Mouse (Mus musculus): ENCODE data around the gene Ogg1. TPM values are rescaled to one million over a fixed set of nuclear protein-coding genes. Genes with fewer than 3 reads are reported as not detected.

The Ogg1 gene
- polyA plus RNA-seq, 1 experiment: 30.0 TPM

- H3K4me3 ChIP-seq (ENCODE audit: control insufficient read depth, low read depth, low read length): no peak overlapping the region
- no peaks in the 10 kb centered on the region for H3K27me3 ChIP-seq (ENCODE audit: control insufficient read depth, insufficient read depth, low read length)
- H3K27ac ChIP-seq (ENCODE audit: control insufficient read depth, insufficient read depth, low read depth, low read length): no peak overlapping the region
- no peaks in the 10 kb centered on the region for H3K36me3 ChIP-seq (ENCODE audit: control insufficient read depth, insufficient read depth, low read length)
- TF ChIP-seq POLR2A (IDR thresholded peaks at IDR 0.05; ENCODE audit: control insufficient read depth, low read depth, low read length): no peak
- no peak for TF ChIP-seq CTCF (IDR thresholded peaks at IDR 0.05; ENCODE audit: control insufficient read depth, insufficient read depth, insufficient replicate concordance, low read depth, low read length)
- no peaks in the 10 kb centered on the region; the same call in 1 of the 2 replicates for H3K4me1 ChIP-seq (ENCODE audit: control insufficient read depth, insufficient read depth, low read length)
These were observed 24.5 kb upstream of the Ogg1 start for GRCm38 (mm10) chr6:113302258-113302657.

- TF ChIP-seq CTCF (IDR thresholded peaks at IDR 0.05; ENCODE audit: control insufficient read depth, insufficient read depth, insufficient replicate concordance, low read depth, low read length) (no peak), POLR2A (IDR thresholded peaks at IDR 0.05; ENCODE audit: control insufficient read depth, low read depth, low read length) (no peak)
- no peaks in the 10 kb centered on the region for H3K36me3 ChIP-seq (ENCODE audit: control insufficient read depth, insufficient read depth, low read length)
- H3K27me3 ChIP-seq (ENCODE audit: control insufficient read depth, insufficient read depth, low read length): no peaks in the 10 kb centered on the region
- H3K27ac ChIP-seq (ENCODE audit: control insufficient read depth, insufficient read depth, low read depth, low read length): peak overlapping the region; percentile 100
- H3K4me1 ChIP-seq (ENCODE audit: control insufficient read depth, insufficient read depth, low read length): peaks cover 2% of the 10 kb centered on the region; the same call in 1 of the 2 replicates
- H3K4me3 ChIP-seq (ENCODE audit: control insufficient read depth, low read depth, low read length): peak overlapping the region; percentile 98
These were observed 20.3 kb upstream of the Ogg1 start for GRCm38 (mm10) chr6:113306322-113306985.

- H3K4me3 ChIP-seq (ENCODE audit: control insufficient read depth, low read depth, low read length): peak within 1 kb of the TSS; percentile 98
- H3K27me3 ChIP-seq (ENCODE audit: control insufficient read depth, insufficient read depth, low read length): no peaks in the 10 kb centered on the region
- peak within 1 kb of the TSS; percentile 100 for H3K27ac ChIP-seq (ENCODE audit: control insufficient read depth, insufficient read depth, low read depth, low read length)
- H3K4me1 ChIP-seq (ENCODE audit: control insufficient read depth, insufficient read depth, low read length): peaks cover 2% of the 10 kb centered on the region; the same call in 1 of the 2 replicates
- no peaks in the 10 kb centered on the region for H3K36me3 ChIP-seq (ENCODE audit: control insufficient read depth, insufficient read depth, low read length)
- TF ChIP-seq CTCF (IDR thresholded peaks at IDR 0.05; ENCODE audit: control insufficient read depth, insufficient read depth, insufficient replicate concordance, low read depth, low read length) (no peak), POLR2A (IDR thresholded peaks at IDR 0.05; ENCODE audit: control insufficient read depth, low read depth, low read length) (peak; percentile 57)
These were observed 19.8 kb upstream of the Ogg1 start, which contains the start of gene Brpf1 for GRCm38 (mm10) chr6:113306986-113307349. Gene Brpf1, plus strand, starts transcription at chr6:113307137.

- Histone ChIP-seq H3K27me3 (ENCODE audit: control insufficient read depth, insufficient read depth, low read length) (no peaks in the 10 kb centered on the region), H3K27ac (ENCODE audit: control insufficient read depth, insufficient read depth, low read depth, low read length) (peak overlapping the region; percentile 100), H3K4me1 (ENCODE audit: control insufficient read depth, insufficient read depth, low read length) (peaks cover 2% of the 10 kb centered on the region; the same call in 1 of the 2 replicates), H3K36me3 (ENCODE audit: control insufficient read depth, insufficient read depth, low read length) (no peaks in the 10 kb centered on the region), H3K4me3 (ENCODE audit: control insufficient read depth, low read depth, low read length) (peak overlapping the region; percentile 98)
- no peak for TF ChIP-seq POLR2A (IDR thresholded peaks at IDR 0.05; ENCODE audit: control insufficient read depth, low read depth, low read length)
- TF ChIP-seq CTCF (IDR thresholded peaks at IDR 0.05; ENCODE audit: control insufficient read depth, insufficient read depth, insufficient replicate concordance, low read depth, low read length): no peak
These were observed 19.2 kb upstream of the Ogg1 start for GRCm38 (mm10) chr6:113307481-113308121.

GRCm38 (mm10) chr6:113308141-113308540 is 18.6 kb upstream of the Ogg1 start:
- Histone ChIP-seq H3K27ac (ENCODE audit: control insufficient read depth, insufficient read depth, low read depth, low read length) (peak overlapping the region; percentile 33; the same call in 1 of the 2 replicates), H3K4me3 (ENCODE audit: control insufficient read depth, low read depth, low read length) (peak overlapping the region; percentile 98), H3K36me3 (ENCODE audit: control insufficient read depth, insufficient read depth, low read length) (no peaks in the 10 kb centered on the region), H3K4me1 (ENCODE audit: control insufficient read depth, insufficient read depth, low read length) (peaks cover 2% of the 10 kb centered on the region; the same call in 1 of the 2 replicates), H3K27me3 (ENCODE audit: control insufficient read depth, insufficient read depth, low read length) (no peaks in the 10 kb centered on the region)
- TF ChIP-seq POLR2A (IDR thresholded peaks at IDR 0.05; ENCODE audit: control insufficient read depth, low read depth, low read length) (no peak), CTCF (IDR thresholded peaks at IDR 0.05; ENCODE audit: control insufficient read depth, insufficient read depth, insufficient replicate concordance, low read depth, low read length) (no peak)

GRCm38 (mm10) chr6:113315972-113316371 is 10.8 kb upstream of the Ogg1 start:
- Histone ChIP-seq H3K4me1 (ENCODE audit: control insufficient read depth, insufficient read depth, low read length) (no peaks in the 10 kb centered on the region), H3K27ac (ENCODE audit: control insufficient read depth, insufficient read depth, low read depth, low read length) (no peak overlapping the region), H3K36me3 (ENCODE audit: control insufficient read depth, insufficient read depth, low read length) (peaks cover 7% of the 10 kb centered on the region), H3K4me3 (ENCODE audit: control insufficient read depth, low read depth, low read length) (no peak overlapping the region), H3K27me3 (ENCODE audit: control insufficient read depth, insufficient read depth, low read length) (no peaks in the 10 kb centered on the region)
- TF ChIP-seq CTCF (IDR thresholded peaks at IDR 0.05; ENCODE audit: control insufficient read depth, insufficient read depth, insufficient replicate concordance, low read depth, low read length) (no peak), POLR2A (IDR thresholded peaks at IDR 0.05; ENCODE audit: control insufficient read depth, low read depth, low read length) (no peak)

- Histone ChIP-seq H3K27me3 (ENCODE audit: control insufficient read depth, insufficient read depth, low read length) (no peaks in the 10 kb centered on the region), H3K36me3 (ENCODE audit: control insufficient read depth, insufficient read depth, low read length) (peaks cover 2% of the 10 kb centered on the region; the same call in 1 of the 2 replicates), H3K4me1 (ENCODE audit: control insufficient read depth, insufficient read depth, low read length) (no peaks in the 10 kb centered on the region; the same call in 1 of the 2 replicates), H3K4me3 (ENCODE audit: control insufficient read depth, low read depth, low read length) (no peak overlapping the region), H3K27ac (ENCODE audit: control insufficient read depth, insufficient read depth, low read depth, low read length) (no peak overlapping the region)
- TF ChIP-seq CTCF (IDR thresholded peaks at IDR 0.05; ENCODE audit: control insufficient read depth, insufficient read depth, insufficient replicate concordance, low read depth, low read length) (no peak), POLR2A (IDR thresholded peaks at IDR 0.05; ENCODE audit: control insufficient read depth, low read depth, low read length) (no peak)
These were observed 2.6 kb downstream of the Ogg1 start for GRCm38 (mm10) chr6:113329396-113329795.
